Mouse (Mus musculus) R1 (cell line): Measurements from ENCODE around the gene St5.
A peak's percentile ranks its signal among the peaks of the same experiment; 100 is the strongest.

Experiments used
- DNase-seq: peaks from one replicate; pipeline ENCODE4 v3.0.0-alpha.2; 2018; ENCODE audit warnings: low read depth, low spot score

St5 gene

DNA sequence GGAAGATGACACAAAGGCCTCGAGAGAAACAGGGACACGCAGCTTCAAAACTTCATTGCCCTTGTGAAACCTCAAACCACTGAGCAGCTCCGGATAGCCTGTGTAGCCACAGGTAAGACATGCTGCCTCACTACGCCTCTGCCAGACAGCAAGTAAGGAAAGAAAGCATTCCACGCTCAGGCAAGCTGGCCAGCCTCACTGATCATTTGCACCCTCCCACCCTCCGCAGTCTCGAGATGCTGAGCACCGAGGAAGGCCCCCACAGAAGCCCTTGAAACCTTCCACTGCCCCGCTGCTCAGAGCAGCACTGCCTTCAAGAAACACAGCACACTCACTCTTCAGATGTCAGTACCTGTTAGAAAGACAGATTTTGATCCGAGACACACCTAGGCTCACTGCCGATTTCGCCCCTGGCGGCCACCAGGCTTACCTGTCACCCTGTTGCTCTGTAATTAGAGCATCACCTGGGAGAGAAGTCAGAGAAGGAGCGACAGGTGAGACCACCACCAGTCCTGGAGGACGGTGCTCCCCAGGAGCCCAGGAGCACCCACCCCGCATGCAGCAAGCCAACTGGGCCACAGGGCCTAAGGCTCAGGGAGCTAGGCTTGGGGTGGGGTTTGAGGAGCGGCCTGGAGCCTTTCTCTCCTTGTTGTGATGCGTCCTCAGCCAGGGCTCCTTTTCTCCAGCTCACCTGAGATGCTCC lies 210.6 kb downstream of the St5 start:
- DNase-seq = no peak

DNA sequence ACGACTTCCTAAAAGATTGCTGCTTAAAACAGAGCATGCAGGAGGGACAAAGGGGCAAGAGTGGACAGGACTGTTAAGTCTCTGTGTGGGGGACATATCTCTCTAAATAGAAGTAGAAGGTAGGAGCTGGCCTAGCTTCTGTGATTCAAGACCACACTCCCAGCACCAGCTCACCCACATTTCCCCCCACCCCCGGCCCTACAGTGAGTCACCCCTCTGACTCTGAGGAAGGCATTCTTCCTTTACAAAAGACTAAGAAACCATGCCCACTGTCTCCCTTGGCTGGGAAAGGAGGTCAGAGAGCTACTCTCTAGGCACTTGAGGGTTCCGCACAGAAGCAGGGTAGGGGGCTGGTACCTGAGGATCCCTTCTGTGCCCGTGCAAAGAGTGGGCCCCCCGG lies 219.2 kb downstream of the St5 start:
- DNase-seq = no peak

DNA sequence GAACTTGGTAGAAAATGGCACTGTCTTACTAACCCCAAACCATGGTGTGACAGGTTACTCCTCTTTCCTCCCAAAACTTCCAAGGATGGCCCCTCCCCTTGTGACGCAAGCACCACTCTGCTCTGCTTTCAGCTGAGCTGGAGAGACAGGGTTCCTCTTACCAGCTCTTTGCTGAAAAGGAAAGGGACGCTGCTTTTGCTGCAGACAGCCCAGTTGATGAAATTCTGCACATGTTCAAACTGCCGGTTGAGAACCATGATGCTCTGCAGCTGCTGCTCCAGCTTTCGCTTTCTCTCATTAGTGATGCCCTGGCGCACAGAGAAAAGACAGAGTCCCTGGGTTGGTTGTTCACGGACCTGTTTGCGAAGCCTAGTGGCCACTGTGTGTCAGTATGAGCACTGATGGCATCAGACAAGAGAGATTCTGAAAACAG lies 222.6 kb downstream of the St5 start:
- DNase-seq = peak; percentile 42

DNA sequence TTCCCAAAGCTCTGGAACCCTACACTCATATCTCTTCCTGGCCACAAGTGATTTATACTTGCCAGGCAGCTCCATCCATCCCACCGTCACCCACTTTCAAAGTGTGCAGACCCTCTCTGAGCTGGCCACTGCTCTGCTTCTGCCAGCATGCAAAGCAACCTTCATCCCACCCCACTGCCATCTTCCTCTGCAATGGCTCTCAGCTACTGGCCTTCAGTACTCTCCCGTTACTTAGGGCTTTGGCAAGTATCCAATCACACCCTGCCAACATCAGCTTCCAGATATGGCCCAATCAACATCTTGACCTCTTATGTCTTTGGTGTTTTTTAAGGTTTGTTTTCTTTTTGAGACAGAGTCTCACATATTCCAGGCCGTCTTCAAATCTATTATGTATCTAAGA lies 225.5 kb downstream of the St5 start:
- no peak for DNase-seq
